Mouse (Mus musculus) spleen, adult 18-20 months (tissue): ENCODE measurements around the gene Galc.
A peak's percentile ranks its signal among the peaks of the same experiment; 100 is the strongest.
"Not testable (repeated sequence)": the region's sequence is repeated elsewhere in the genome, so short reads cannot be mapped to it uniquely, and the experiment has no call there.

ENCODE experiments used
- DNase-seq, 2 experiments: peaks; one replicate each; pipeline ENCODE4 v3.0.0; 2022; ENCODE audit warnings: mixed read lengths in 2 of 2

Galc gene

GRCm38 (mm10) chr12:98252417-98252816 is 6.8 kb downstream of the Galc start:
- no peak for DNase-seq

DNA sequence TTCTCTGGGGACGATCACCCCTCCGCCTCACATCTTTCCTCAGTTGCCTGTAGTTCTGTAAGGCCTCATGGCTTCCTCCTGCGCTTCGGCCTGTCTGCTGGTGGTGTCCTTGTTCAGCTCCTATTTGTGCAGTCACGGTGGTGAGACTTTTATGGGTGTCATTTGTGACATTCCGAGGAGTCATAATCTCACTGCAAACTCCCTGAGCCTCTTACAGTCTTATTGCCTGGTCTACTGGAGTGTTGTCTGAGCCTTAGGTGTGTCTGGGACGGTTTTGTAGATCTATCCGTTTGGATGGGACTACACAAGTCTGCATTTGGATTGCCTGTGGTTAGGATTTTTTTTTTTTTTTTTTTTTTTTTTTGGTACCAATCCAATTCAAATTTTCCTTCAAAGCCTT is 8.9 kb downstream of the Galc start:
- no peak for DNase-seq

GRCm38 (mm10) chr12:98249671-98250070 is 9.6 kb downstream of the Galc start:
- no peak for DNase-seq

- DNase-seq: no peak
Measured at GRCm38 (mm10) chr12:98246835-98247234, 12.4 kb downstream of the Galc start.

GRCm38 (mm10) chr12:98244865-98245264 is 14.4 kb downstream of the Galc start:
- no peak for DNase-seq

- no peak for DNase-seq
Measured at GRCm38 (mm10) chr12:98244161-98244560, 15.1 kb downstream of the Galc start.

GRCm38 (mm10) chr12:98238478-98238877 is 20.8 kb downstream of the Galc start:
- DNase-seq: not testable (repeated sequence)

- no peak for DNase-seq
Measured at GRCm38 (mm10) chr12:98227037-98227436, 32.2 kb downstream of the Galc start.

DNA sequence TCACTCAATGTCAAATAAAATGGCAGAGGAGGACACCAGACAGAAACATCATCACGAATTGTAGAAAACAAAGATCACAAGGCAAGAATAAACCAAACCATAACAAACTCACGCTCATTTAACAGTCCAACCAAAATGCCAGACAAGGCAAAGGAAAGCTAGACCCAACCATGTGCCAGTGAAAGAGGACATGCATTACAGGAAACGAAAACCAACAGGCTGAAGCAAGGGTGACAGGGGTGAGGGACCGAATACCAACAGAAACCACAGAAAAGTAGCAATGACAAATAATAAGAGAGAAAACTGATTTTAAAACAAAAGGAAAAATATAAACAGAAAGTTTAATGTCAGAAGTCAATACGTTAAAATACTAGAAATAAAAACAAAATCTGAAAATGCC is 36.0 kb downstream of the Galc start:
- no peak for DNase-seq

- no peak for DNase-seq
Measured at GRCm38 (mm10) chr12:98216432-98216831, 42.8 kb downstream of the Galc start.

GRCm38 (mm10) chr12:98215512-98215911 is 43.7 kb downstream of the Galc start:
- DNase-seq: no peak

DNA sequence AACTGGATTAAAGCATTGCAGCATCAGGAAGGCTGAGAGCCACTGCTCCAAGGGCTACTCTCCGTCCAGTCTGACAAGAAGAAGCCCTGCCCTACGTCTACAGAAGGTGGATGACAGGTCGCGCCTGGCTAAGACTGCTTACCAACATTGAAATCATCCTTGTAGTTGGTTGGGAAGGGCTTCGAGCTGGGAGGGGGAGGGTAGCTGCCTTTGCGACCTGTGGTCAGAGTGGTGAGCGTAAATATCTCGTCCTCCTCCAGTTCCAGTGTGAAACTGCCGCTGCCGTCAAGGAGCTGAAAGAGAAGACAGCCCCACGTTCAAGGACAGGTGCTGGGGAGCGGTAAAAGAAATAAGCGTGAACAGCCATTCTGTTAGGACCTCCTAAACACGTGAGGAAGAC is 45.1 kb downstream of the Galc start:
- DNase-seq: no peak

DNA sequence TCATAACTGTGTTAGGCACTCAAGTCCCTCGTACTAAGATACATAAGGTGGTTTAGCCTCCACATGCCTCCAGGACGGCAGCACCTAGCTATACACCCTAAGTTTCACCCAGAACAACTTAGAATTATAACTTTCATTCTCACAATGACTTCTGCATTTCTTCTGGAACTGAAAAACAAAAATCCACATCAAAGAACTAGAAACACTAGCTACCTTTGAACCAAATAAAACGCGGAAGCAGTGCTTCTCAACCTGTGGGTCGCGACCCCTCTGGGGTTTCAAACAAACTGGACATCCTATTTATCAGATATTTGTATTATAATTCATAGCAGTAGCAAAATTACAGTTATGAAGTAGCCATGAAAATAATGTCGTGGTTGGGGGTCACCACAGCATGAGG is 45.5 kb downstream of the Galc start:
- no peak for DNase-seq

DNA sequence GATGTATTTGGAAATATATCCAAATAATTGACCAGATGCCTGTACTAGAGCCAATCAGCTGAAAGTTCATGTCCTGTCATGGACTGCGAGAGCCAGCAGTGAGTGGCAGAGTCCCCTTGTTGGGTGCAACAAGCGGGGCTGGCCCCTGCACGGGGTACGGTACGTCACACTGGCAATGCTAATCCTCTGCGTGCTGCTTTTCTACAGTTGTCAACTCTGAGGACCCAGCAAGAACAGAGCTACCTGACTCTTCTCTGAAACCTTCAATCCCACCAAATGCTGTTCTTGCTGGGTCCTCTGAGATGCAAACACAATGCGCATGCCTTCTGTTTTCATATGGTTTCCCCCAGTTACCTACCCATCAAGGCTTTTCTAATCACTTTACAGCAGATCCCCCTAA is 45.9 kb downstream of the Galc start:
- no peak for DNase-seq

- DNase-seq: peak in 1 of 2 experiments; percentile 15
Measured at GRCm38 (mm10) chr12:98212457-98213175, 46.6 kb downstream of the Galc start.

DNA sequence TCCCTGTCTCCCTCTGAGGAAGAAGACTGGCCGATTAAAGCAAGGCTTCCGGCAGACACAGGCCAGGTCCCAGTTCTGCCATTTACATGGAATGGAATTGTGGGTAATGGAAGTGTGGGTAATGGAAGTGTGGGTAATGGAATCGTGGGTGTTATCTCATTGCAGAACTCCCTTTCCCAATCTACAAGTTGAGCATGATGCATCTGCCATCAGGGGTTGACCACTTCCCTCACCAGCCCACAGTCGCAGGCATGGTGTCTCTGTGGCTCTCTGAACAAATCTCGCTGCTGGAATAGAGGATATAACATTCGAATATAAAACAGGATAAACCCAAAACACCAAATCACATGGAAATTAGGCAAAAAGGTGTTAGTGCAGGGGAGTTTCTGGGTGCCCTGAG is 48.8 kb downstream of the Galc start:
- no peak for DNase-seq

GRCm38 (mm10) chr12:98208104-98208503 is 51.2 kb downstream of the Galc start:
- no peak for DNase-seq

DNA sequence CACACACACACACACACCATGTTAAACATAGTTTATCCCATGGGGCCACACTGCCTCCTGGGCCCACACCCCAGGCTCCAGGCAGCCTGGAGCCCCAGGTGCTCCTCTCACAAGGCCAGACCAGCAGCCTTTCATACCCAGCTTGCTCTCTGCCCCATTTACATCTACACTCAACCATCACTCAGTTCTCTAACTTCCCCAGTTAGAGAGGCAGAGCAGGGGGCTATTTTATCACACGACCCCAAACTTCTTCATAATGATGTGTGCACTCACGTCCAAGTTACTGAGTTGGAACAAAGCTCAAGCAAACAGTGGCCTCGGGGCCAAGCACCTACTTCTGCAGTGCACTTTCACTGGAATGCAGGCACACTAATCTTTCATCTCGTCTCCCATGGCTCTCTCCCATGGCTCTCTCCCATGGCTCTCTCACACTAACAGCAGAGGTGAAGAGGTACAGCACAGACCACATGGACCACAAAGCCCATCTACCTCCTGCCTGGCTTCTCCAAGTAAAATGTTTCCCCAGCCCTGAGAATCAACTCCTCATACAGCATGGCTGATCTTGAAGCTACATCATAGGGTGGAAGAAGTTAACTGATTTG is 53.7 kb downstream of the Galc start:
- DNase-seq: no peak

DNA sequence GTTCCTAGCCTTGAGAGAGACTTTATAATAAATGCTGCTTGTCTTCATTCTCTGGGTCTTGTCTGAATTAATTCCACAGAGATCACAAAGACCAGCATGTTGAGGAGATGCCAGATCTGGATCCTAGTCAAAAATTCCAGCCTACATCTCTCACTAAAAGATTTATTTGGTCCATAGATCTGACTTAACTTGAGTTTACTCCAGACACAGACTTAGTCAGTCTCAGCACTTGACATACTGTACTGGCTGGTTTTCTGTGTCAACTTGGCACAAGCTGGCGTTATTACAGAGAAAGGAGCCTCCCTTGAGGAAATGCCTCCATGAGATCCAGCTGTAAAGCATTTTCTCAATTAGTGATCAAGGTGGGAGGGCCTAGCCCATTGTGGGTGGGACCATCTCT is 61.9 kb downstream of the Galc start:
- DNase-seq: no peak

- DNase-seq: no peak
Measured at GRCm38 (mm10) chr12:98190201-98190600, 69.1 kb downstream of the Galc start.

DNA sequence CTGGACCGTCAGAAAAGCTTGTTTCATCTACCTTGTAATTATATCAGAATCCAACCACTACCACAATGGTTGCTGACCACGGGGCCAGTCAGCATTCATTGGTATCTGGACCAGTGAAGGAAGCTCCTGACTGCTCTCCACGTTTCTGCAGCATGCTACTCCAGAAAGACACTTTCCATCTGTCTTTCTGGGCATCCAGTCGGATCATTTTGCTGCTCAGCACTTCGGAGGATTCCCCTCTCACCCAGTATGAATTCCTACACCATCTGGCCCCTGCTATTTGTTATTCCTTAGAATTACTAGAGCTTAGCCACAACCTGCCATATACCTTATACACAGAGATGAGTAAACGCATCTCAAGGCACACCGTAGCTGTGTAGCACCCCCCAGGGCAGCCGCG is 70.2 kb downstream of the Galc start:
- no peak for DNase-seq

DNA sequence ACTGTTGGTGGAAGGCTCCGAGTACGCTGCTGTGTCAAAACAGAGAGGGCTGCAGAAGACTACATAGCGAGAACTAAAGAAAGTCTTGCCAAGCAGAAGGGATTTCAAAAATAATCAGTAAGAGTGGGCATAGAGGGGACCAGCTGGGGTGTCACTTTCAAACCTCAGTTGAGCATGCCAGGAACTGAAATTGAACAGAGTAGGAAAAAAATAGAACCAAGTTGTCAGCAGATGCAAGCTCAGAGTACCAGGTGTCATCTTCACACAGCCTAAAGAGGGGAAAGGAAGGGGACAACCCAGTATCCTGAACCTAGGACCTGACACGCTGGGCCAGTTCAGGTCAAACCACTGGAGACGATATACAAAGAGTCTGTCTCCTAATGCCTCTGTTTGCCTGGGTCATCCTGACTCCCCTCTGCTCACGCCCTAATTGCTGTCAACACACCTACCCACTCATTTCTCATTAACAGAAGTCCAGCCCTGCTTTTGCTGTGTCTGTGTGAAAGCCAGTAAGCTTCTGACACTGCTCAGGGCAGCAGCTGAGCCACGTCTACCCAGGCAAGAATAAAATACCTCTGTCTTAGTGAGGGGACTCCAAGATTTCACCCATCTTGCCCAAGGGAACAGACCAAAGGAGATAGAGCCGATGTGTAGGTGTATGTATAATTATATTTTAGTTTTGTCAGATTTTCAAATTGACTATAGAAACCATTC is 71.9 kb downstream of the Galc start:
- no peak for DNase-seq

DNA sequence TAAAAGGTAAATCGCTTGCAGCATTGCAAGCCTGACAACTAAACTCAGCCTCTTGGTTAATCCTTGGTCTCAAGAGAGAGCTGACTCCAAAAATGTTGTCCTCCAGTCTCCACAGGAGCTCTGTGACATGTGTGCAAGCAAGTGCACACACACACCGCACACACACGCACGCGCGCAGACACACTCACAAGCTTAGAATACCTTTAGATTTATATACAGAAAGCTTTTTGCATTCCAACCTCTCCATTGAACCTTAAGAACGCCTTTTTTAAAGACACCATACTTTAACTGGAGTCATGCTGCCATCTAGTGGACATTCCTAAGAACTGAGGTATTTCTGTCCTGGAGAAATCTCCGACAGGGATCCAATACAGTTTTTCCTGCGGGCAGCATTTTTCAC is 77.5 kb downstream of the Galc start:
- no peak for DNase-seq

- DNase-seq: no peak
Measured at GRCm38 (mm10) chr12:98180807-98181206, 78.5 kb downstream of the Galc start.
